Mouse (Mus musculus) C2C12 (cell line): ENCODE results near the gene Sfxn2. TPM values are rescaled to one million over a fixed set of nuclear protein-coding genes. Genes with fewer than 3 reads are reported as not detected.

ENCODE experiments used
- H3K27me3 ChIP-seq: one replicate; pipeline ENCODE4 v1.6.1; 2011; ENCODE audit not compliant: control insufficient read depth, insufficient read depth, insufficient read length
- H3K36me3 ChIP-seq: one replicate; pipeline ENCODE4 v1.6.1; 2011; ENCODE audit not compliant: control insufficient read depth, insufficient read depth
- H3K4me3 ChIP-seq: one replicate; pipeline ENCODE4 v1.5.1; 2011; ENCODE audit warnings: mild to moderate bottlenecking, control low read depth; ENCODE audit not compliant: poor library complexity, insufficient read depth, severe bottlenecking
- H3K79me2 ChIP-seq: one replicate; pipeline ENCODE4 v1.6.1; 2011; ENCODE audit not compliant: control insufficient read depth, insufficient read depth
- H3K79me3 ChIP-seq: one replicate; pipeline ENCODE4 v1.6.1; 2011; ENCODE audit warnings: low read depth, control low read depth
- H3ac ChIP-seq: one replicate; pipeline ENCODE3; 2011; ENCODE audit warnings: low read depth; ENCODE audit not compliant: control insufficient read depth, insufficient read length
- CEBPB ChIP-seq: IDR thresholded peaks from one replicate; pipeline ENCODE4 v1.6.1; 2011; ENCODE audit warnings: low read depth, mild to moderate bottlenecking, control low read depth, moderate library complexity
- CTCF ChIP-seq: IDR thresholded peaks from one replicate; pipeline ENCODE4 v1.5.1; 2011; ENCODE audit not compliant: control insufficient read depth, insufficient read depth, insufficient read length
- FOSL1 ChIP-seq: IDR thresholded peaks from one replicate; pipeline ENCODE4 v1.8.0; 2011; ENCODE audit warnings: mild to moderate bottlenecking, low read length; ENCODE audit not compliant: poor library complexity, insufficient read depth, severe bottlenecking
- MAX ChIP-seq: IDR thresholded peaks from one replicate; pipeline ENCODE4 v1.6.1; 2011; ENCODE audit warnings: mild to moderate bottlenecking, control low read depth
- MYOD1 ChIP-seq: IDR thresholded peaks from one replicate; pipeline ENCODE4 v1.6.1; 2011; ENCODE audit warnings: low read depth; ENCODE audit not compliant: control insufficient read depth, insufficient read length
- MYOG ChIP-seq: IDR thresholded peaks from one replicate; pipeline ENCODE4 v1.6.1; 2011; ENCODE audit not compliant: control insufficient read depth, insufficient read length; ENCODE audit errors: extremely low read depth
- USF1 ChIP-seq: IDR thresholded peaks from one replicate; pipeline ENCODE4 v1.6.1; 2011; ENCODE audit warnings: low read depth, mild to moderate bottlenecking, control low read depth, moderate library complexity
- polyA plus RNA-seq: library from polyadenylated mRNA; unstranded; fragments of >200 nt; fragmentation: generic; extraction: Trizol; gene quantifications from one replicate; pipeline ENCODE4 v1.2.1, GENCODE M21; 2012; ENCODE audit warnings: missing spikeins

Sfxn2 gene
- polyA plus RNA-seq, 1 experiment, result 1.4 TPM

GRCm38 (mm10) chr19:46643236-46643635 is 70.1 kb downstream of the Sfxn2 start:
- H3K36me3 ChIP-seq, result no peaks in the 10 kb centered on the region
- peaks cover 34% of the 10 kb centered on the region for H3K79me2 ChIP-seq
- no peak overlapping the region for H3ac ChIP-seq
- TF ChIP-seq MAX, result no peak
- TF ChIP-seq MYOD1, result no peak
- TF ChIP-seq FOSL1, result no peak
- no peak for TF ChIP-seq CTCF
- H3K79me3 ChIP-seq, result peaks cover 7% of the 10 kb centered on the region
- no peak overlapping the region for H3K4me3 ChIP-seq
- no peaks in the 10 kb centered on the region for H3K27me3 ChIP-seq

DNA sequence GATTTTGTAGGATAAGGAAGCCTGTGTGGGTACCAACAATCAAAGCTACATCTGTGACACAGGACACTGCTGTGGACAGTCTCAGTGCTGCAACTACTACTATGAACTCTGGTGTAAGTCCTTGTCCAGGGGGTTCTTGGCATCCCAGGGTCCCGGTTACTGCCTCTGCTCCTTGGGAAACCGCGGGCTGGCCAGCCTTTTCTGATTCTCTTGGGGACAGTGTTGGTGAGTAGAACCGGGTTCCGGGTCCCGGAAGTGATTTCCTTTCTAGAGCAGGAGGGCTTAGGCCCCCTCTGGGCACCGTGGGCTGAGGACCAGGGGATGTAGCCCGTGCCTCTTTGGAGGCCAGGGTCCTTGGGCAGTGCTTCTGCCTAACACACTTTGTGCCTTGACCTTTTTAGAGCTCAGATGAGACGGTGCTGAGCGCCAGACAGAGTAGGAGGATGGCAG is 71.2 kb downstream of the Sfxn2 start:
- H3K79me3 ChIP-seq, result peaks cover 7% of the 10 kb centered on the region
- no peaks in the 10 kb centered on the region for H3K36me3 ChIP-seq
- H3K4me3 ChIP-seq, result no peak overlapping the region
- no peaks in the 10 kb centered on the region for H3K27me3 ChIP-seq
- peaks cover 34% of the 10 kb centered on the region for H3K79me2 ChIP-seq
- no peak for TF ChIP-seq MYOG
- TF ChIP-seq USF1, result no peak
- TF ChIP-seq FOSL1, result no peak
- no peak for TF ChIP-seq MAX
- TF ChIP-seq MYOD1, result no peak
- no peak for TF ChIP-seq CEBPB
- TF ChIP-seq CTCF, result no peak
- no peak overlapping the region for H3ac ChIP-seq

GRCm38 (mm10) chr19:46644793-46645602 is 71.8 kb downstream of the Sfxn2 start:
- Histone ChIP-seq H3K36me3 (no peaks in the 10 kb centered on the region), H3K79me3 (peaks cover 7% of the 10 kb centered on the region), H3ac (no peak overlapping the region), H3K4me3 (no peak overlapping the region), H3K27me3 (no peaks in the 10 kb centered on the region), H3K79me2 (peaks cover 34% of the 10 kb centered on the region)
- TF ChIP-seq MYOD1, result peak; percentile 64
- no peak for TF ChIP-seq USF1

GRCm38 (mm10) chr19:46646041-46646481 is 72.9 kb downstream of the Sfxn2 start:
- Histone ChIP-seq H3K4me3 (no peak overlapping the region), H3K27me3 (no peaks in the 10 kb centered on the region), H3ac (no peak overlapping the region), H3K79me2 (peaks cover 28% of the 10 kb centered on the region), H3K36me3 (no peaks in the 10 kb centered on the region), H3K79me3 (peaks cover 7% of the 10 kb centered on the region)
- TF ChIP-seq USF1, result no peak
- no peak for TF ChIP-seq CTCF
- no peak for TF ChIP-seq MYOG
- no peak for TF ChIP-seq FOSL1
- no peak for TF ChIP-seq CEBPB
- no peak for TF ChIP-seq MAX
- TF ChIP-seq MYOD1, result no peak

- H3K27me3 ChIP-seq, result no peaks in the 10 kb centered on the region
- peaks cover 7% of the 10 kb centered on the region for H3K79me3 ChIP-seq
- H3ac ChIP-seq, result no peak overlapping the region
- H3K4me3 ChIP-seq, result no peak overlapping the region
- peaks cover 21% of the 10 kb centered on the region for H3K79me2 ChIP-seq
- H3K36me3 ChIP-seq, result no peaks in the 10 kb centered on the region
- TF ChIP-seq FOSL1, result no peak
- TF ChIP-seq CTCF, result no peak
- TF ChIP-seq MAX, result no peak
- TF ChIP-seq MYOD1, result no peak
- no peak for TF ChIP-seq MYOG
- no peak for TF ChIP-seq CEBPB
- no peak for TF ChIP-seq USF1
Measured at GRCm38 (mm10) chr19:46647254-46647653, 74.1 kb downstream of the Sfxn2 start.

Other genes starting within 250 kb of the Sfxn2 start
- 11.8 TPM for gene Psd, start 246.2 kb upstream of the Sfxn2 start, polyA plus RNA-seq
- gene Fbxl15, start 245.2 kb upstream of the Sfxn2 start, polyA plus RNA-seq, result 13.1 TPM
- 161 TPM for gene Cuedc2, start 234.7 kb upstream of the Sfxn2 start, polyA plus RNA-seq
- 1.3 TPM for gene Mfsd13a, start 232.2 kb upstream of the Sfxn2 start, polyA plus RNA-seq
- 0.92 TPM for gene 2310034G01Rik, start 223.1 kb upstream of the Sfxn2 start, polyA plus RNA-seq
- gene Actr1a, start 177.6 kb upstream of the Sfxn2 start, polyA plus RNA-seq, result 149 TPM
- gene Sufu, start 176.5 kb upstream of the Sfxn2 start, polyA plus RNA-seq, result 17.8 TPM
- 26.8 TPM for gene Trim8, start 71.7 kb upstream of the Sfxn2 start, polyA plus RNA-seq
- gene Arl3, start 167 bp upstream of the Sfxn2 start, polyA plus RNA-seq, result 81.4 TPM
- gene Wbp1l, start 25.7 kb downstream of the Sfxn2 start, polyA plus RNA-seq, result 33.5 TPM
- not detected for gene Cyp17a1, start 99.8 kb downstream of the Sfxn2 start, polyA plus RNA-seq
- 4.0 TPM for gene Borcs7, start 116.5 kb downstream of the Sfxn2 start, polyA plus RNA-seq
- 0.74 TPM for gene As3mt, start 134.1 kb downstream of the Sfxn2 start, polyA plus RNA-seq
- 4.1 TPM for gene Cnnm2, start 188.2 kb downstream of the Sfxn2 start, polyA plus RNA-seq